Mouse (Mus musculus) inflammation-experienced regulatory T-cells (primary cell): Measurements from ENCODE around the gene Npy5r. TPM values are rescaled to one million over a fixed set of nuclear protein-coding genes. Genes with fewer than 3 reads are reported as not detected.

Experiments
- polyA plus RNA-seq, 2 experiments: library from polyadenylated mRNA; unstranded; fragments of 100-300 nt; shearing (Covaris generic); gene quantifications; one replicate each; pipeline ENCODE4 v1.2.1; 2017

Npy5r gene
- polyA plus RNA-seq: under 1 TPM in 1 of 2 experiments, not detected in 1; 0.56 TPM

GRCm38 (mm10) chr8:66687511-66688329 is at the start of gene Npy5r:
Gene Npy5r (minus strand): TSS chr8:66688128.

GRCm38 (mm10) chr8:66696970-66697843 is 9.3 kb upstream of the Npy5r start, which contains the start of gene Npy1r:
Gene Npy1r (plus strand): TSS chr8:66697192.

Other genes starting within 250 kb of the Npy5r start
- 10 to 100 TPM; 10.5 to 12.9 TPM for gene Tma16, start 201.6 kb downstream of the Npy5r start, polyA plus RNA-seq
- gene Tktl2, start 176.4 kb downstream of the Npy5r start, polyA plus RNA-seq: under 1 TPM; 0.05 to 0.73 TPM
- 1 to 10 TPM in 1 of 2 experiments, under 1 TPM in 1; 0.18 to 1.7 TPM for gene Npy1r, start 9.1 kb upstream of the Npy5r start, polyA plus RNA-seq
- gene Naf1, start 172.1 kb upstream of the Npy5r start, polyA plus RNA-seq: 1 to 10 TPM; 2.2 to 2.9 TPM